Mouse (Mus musculus) thymus, adult 2 months (tissue): ENCODE results near the gene Dctn1.

ENCODE experiments used
- CTCF ChIP-seq: fragments of 200-500 bp; IDR thresholded peaks from 2 replicates; pipeline ENCODE4 v1.5.1; 2012; ENCODE audit warnings: mild to moderate bottlenecking, control low read depth, low read length, moderate library complexity, borderline replicate concordance; ENCODE audit not compliant: control insufficient read depth, poor library complexity, insufficient read depth; ENCODE audit errors: extremely low read depth
- POLR2A ChIP-seq: fragments of 200-500 bp; IDR thresholded peaks from 2 replicates; pipeline ENCODE4 v1.6.1; 2012; ENCODE audit warnings: mild to moderate bottlenecking, low read length, control low read depth, moderate library complexity; ENCODE audit not compliant: control insufficient read depth, poor library complexity, insufficient read depth; ENCODE audit errors: extremely low read depth

DNA sequence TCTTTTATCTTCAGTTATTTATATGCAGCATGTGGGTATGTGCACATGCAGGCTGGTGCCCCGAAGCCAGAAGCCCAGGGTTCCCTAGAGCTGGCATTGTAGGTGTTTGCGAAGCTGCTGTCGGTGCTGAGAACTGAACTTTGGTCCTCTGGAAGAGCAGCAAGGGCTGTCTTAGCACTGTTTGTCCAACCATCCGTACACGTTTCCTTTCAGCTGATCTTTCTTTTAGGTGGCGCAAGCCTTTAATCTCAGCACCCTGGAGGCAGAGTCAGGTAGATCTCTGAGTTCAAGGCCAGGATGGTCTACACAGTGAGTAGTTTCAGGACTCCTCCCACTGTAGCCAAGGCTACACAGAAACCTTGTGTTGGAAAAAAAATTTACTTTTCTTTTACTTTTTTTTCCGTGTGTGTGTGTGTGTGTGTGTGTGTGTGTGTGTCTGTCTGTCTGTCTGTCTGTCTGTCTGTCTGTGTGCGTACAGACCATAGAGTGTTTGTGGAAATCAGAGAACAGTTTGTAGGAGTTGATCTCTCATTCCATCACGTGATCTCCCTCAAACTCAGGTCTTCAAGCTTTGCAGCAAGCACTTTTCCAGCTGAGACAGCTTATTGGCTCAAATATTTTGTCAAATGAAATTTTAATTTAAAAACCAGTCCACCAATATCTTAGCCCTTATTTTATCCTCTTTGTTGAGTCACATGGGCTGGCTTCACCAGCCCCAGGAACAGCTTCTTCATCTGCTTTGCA is 33.4 kb upstream of the Dctn1 start:
- TF ChIP-seq CTCF (no peak), POLR2A (no peak)
